Mouse (Mus musculus) MEL (cell line): ENCODE data around the gene Acvrl1.

Experiments used
- CTCF ChIP-seq, 3 experiments: IDR thresholded peaks in 2 of 3; conservative IDR thresholded peaks in 1 of 3; 2 replicates each; pipeline ENCODE4 v1.5.1; 2011 to 2012; ENCODE audit warnings: low read length in 3 of 3, low read depth in 2 of 3, mild to moderate bottlenecking in 2 of 3, improper control_type of control experiment in 1 of 3, inconsistent platforms in 1 of 3, mixed read lengths in 1 of 3, moderate library complexity in 1 of 3; ENCODE audit not compliant: control insufficient read depth in 1 of 3, insufficient read depth in 1 of 3, poor library complexity in 1 of 3, severe bottlenecking in 1 of 3
- GABPA ChIP-seq: IDR thresholded peaks from 2 replicates; pipeline ENCODE4 v1.6.1; 2012; ENCODE audit warnings: low read depth, mild to moderate bottlenecking, inconsistent platforms, low read length, improper control_type of control experiment, moderate library complexity
- HCFC1 ChIP-seq: IDR thresholded peaks from 2 replicates; pipeline ENCODE4 v1.6.1; 2012; ENCODE audit warnings: low read depth, mild to moderate bottlenecking, inconsistent platforms, low read length, improper control_type of control experiment, moderate library complexity
- MAX ChIP-seq: IDR thresholded peaks from 2 replicates; pipeline ENCODE4 v1.6.1; 2011; ENCODE audit warnings: low read length, improper control_type of control experiment
- MYC ChIP-seq: IDR thresholded peaks from 2 replicates; pipeline ENCODE4 v1.6.1; 2011; ENCODE audit warnings: low read depth, mild to moderate bottlenecking, low read length, improper control_type of control experiment, moderate library complexity
- POLR2AphosphoS2 ChIP-seq: IDR thresholded peaks from 2 replicates; pipeline ENCODE4 v1.6.1; 2011; ENCODE audit warnings: low read length, improper control_type of control experiment
- POLR2AphosphoS5 ChIP-seq: IDR thresholded peaks from 2 replicates; pipeline ENCODE4 v1.6.1; 2012; ENCODE audit warnings: low read depth, borderline replicate concordance, mild to moderate bottlenecking, inconsistent platforms, low read length, moderate library complexity, mixed read lengths
- ZKSCAN1 ChIP-seq: IDR thresholded peaks from 2 replicates; pipeline ENCODE4 v1.6.1; 2012; ENCODE audit warnings: low read depth, mild to moderate bottlenecking, inconsistent platforms, low read length, improper control_type of control experiment, moderate library complexity

DNA sequence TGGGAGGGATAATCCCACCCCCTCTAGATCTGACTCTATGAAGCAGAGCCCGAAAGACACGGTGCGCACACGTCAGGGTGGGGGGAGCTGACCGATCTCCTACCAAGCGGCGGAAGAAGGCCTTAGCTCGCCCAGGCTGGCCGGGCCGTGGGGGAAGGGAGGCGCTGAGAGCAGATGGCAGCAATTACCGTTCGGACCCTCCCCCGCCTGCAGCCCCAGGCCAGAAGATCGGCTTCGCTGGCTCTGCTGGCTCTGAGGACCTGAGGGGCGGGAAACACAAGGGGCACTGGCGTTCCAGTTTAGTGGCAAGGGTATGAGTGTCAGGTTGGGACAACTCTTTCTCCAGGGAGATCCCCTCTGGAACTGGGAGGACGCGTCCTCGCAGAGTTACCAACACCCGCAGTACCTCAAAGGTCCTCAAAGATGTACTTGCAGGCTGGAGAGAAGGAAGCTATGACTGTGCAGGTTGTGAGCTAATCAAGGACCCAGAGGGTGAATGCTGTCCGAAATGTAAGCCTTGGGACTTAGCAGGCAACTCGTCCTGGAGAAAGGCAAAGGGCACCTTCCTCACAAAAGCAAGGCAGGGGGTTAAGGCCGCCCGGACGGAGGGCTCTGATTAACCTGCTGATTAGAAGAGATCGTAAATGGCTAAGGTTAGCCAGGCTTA is 30.2 kb upstream of the Acvrl1 start:
- TF ChIP-seq GABPA (no peak), POLR2AphosphoS5 (no peak), CTCF (IDR thresholded peaks at IDR 0.05 in 2 of 3, conservative IDR thresholded peaks at IDR 0.05 in 1 of 3; ENCODE audit: control insufficient read depth in 1 of 3, insufficient read depth in 1 of 3, low read depth in 2 of 3, low read length in 3 of 3, poor library complexity in 1 of 3, severe bottlenecking in 1 of 3) (no peak), HCFC1 (no peak), ZKSCAN1 (no peak), MYC (no peak), POLR2AphosphoS2 (no peak), MAX (no peak)
